Mouse (Mus musculus) large intestine, adult 2 months (tissue): ENCODE data around the gene Tas2r135. TPM values are rescaled to one million over a fixed set of nuclear protein-coding genes. Genes with fewer than 3 reads are reported as not detected.

Experiments
- DNase-seq: peaks from one replicate; pipeline ENCODE4 v3.0.0-alpha.2; 2012; ENCODE audit warnings: low read depth, low spot score
- WGBS: fragments of 180-500 bp; shearing (Covaris S2); methylation state at CpG from one replicate; pipeline ENCODE4 v1.1.7; 2018; 5-methylcytosine and 5-hydroxymethylcytosine counted together
- polyA plus RNA-seq: library from polyadenylated mRNA; depleted of rRNA; stranded (reverse); fragments of >200 nt; gene quantifications from 2 replicates; pipeline ENCODE4 v1.2.3, GENCODE M21; 2012; rRNA removed

The Tas2r135 gene
- not detected in 2 replicates for polyA plus RNA-seq

GRCm38 (mm10) chr6:42405134-42405533, at the start of gene Tas2r135:
Gene Tas2r135, plus strand, starts transcription at chr6:42405434.
- WGBS: 81% methylated on average over 2 of the region's 2 CpGs
- no peak for DNase-seq

DNA sequence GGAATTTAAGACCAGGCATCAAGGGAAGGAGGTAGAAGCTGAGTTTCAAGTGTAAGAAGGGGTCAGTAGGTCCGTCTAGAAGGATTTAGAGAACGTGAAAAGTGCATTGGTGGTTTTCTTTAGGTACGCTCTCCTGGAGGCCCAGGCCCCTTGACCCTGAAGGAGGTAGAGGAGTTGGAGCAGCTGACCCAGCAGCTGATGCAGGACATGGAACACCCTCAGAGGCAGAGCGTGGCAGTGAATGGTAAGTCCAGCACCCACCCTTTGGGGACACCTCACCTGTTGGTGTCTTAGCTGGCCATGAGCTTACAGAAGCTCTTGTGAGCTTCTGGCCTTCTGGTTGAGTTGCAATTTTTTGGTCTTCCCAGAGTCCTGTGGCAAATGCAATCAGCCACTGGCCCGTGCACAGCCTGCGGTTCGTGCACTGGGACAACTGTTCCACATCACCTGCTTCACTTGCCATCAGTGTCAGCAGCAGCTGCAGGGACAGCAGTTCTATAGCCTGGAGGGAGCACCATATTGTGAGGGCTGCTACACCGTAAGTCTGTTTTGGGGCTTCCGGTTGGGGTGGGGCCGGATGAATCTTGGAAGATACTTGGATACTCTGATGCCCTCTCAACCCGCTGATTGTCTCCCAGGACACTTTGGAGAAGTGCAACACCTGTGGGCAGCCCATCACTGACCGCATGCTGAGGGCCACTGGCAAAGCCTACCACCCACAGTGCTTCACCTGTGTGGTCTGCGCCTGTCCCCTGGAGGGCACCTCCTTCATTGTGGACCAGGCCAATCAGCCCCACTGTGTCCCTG, 49.2 kb upstream of the Tas2r135 start:
- 94% methylated on average over 13 of the region's 13 CpGs for WGBS

GRCm38 (mm10) chr6:42356913-42357312, 48.3 kb upstream of the Tas2r135 start:
- WGBS: 30% methylated on average over 5 of the region's 5 CpGs
- no peak for DNase-seq

More for the DNA sequence above, 49.2 kb upstream of the Tas2r135 start:
- DNase-seq: no peak

GRCm38 (mm10) chr6:42357901-42358300, 47.3 kb upstream of the Tas2r135 start:
- no peak for DNase-seq
- WGBS: 69% methylated on average over 6 of the region's 6 CpGs

DNA sequence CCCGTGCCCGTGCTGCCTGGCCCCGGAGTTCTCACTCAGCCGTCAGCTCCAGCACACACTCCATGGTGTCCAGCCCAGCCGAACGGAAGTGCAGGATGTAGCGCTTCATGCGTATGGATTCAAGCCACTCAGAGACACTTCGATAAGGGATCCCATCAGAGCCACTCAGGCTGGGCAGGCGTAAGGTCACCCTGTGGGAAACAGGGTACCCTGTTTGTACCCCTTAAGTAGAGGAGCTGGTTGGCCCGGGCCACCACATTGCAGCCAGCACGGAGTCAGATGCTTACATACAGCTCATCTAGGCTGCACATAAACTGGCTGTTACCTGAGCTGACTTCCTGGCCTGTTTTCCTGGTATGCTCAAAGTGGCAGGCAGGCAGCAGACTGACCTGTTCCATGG, 46.3 kb upstream of the Tas2r135 start:
- WGBS: 92% methylated on average over 12 of the region's 12 CpGs
- no peak for DNase-seq

DNA sequence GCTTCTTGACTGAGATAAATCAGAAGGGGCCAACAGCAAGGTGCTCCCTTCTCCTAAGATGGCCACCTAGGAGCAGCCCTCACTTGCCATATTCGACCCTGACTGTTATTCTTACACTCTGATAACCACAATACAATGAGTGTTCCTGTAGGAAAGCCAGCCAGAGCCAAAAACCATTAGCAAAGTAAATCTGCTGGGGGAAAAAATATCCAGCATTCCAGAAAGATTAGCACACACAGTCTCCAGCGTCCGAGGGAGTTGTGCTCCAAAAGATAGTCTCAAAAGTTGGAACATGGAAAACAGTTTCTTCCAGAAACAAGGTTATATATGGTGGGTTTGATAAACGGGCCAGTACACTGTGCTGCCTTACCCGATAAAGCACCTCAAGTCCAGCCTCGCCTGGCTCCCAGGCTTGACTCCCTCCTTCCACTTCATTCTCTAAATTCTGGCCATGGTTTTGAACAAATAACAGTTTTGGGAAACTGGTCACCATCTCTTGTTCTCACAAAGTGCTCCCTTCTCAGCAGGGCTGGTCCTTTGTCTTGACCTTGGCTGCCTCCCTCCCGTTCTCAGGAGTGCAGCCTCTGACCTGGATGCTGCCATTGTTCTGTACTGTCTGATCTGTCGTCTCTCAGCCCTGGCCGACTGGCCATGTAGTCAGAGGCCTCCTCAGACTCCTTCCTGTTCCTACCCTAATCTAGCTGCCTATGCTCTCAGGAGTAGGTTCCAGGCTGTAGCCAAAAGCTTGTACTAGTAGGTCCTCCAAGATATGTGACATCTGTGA, 45.7 kb upstream of the Tas2r135 start:
- DNase-seq: no peak
- 72% methylated on average over 9 of the region's 9 CpGs for WGBS

DNA sequence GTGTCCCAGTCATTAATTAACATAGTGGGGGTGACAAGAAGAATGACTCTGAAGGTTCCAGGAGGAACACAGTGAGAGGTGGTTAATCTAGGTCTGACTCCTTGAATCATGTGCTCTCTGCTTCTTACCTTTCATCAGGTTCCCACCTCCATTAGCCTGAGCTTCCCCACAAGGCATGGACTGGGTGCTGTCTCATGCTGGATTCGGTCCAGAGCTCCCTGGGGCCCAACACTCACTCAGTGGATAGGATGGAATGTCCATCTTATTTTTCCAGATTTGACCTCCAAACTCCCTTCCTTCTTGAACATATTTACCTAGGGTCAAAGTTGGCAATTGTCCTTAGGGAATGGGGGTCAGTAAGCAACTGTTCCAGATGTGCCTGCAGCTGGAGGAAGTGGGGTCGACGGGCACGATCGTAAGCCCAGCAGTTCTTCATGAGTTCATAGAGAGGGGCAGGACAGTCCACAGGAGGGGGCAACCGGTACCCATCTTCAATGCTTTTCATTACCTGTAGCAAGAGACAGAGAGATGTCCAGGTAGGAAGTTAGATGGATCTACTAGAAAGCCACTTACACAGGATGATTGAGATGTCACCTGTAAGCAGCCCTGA, 44.9 kb upstream of the Tas2r135 start:
- 89% methylated on average over 6 of the region's 6 CpGs for WGBS
- no peak for DNase-seq

DNA sequence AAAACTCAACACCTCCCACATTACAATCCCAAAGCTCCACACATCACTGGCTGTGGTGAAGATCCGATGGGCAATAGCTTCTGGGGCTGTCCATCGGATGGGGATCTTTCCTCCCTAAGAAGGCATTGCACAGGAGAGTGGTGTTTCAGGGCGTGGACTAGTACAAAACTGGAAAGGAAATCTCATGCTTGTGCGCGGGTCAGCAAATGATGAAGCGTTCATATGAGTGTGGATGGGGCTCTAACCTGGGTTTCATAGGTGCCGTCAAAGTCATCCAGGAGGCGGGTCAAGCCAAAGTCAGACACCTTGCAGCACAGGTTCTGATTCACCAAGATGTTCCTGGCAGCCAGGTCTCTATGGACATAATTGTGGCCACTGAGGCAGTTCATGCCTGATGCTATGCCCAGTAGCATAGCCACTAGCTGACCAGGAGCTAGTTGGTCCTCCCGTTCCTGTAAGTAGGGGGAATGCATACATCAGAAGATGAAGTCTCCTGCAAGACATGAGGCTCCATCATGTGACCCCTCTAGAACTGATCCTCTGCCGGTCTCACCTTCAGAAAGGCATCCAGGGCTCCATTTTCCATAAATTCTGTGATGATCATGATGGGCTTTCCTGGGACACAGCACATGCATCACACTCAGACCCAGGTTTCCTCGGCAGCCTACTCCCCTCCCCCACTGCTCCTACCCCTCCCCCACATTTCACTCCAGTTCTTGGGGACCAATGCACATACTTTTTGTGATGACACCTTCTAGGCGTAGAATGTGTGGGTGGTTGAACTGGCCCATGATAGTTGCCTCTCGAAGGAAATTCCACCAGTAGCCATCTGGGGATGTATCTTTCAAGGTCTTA, 44.0 kb upstream of the Tas2r135 start:
- WGBS: 91% methylated on average over 13 of the region's 13 CpGs
- DNase-seq: no peak

GRCm38 (mm10) chr6:42362074-42362473, 43.2 kb upstream of the Tas2r135 start:
- no peak for DNase-seq
- WGBS: 81% methylated on average over 1 of the region's 1 CpGs

- no peak for DNase-seq
- 100% methylated on average over 1 of the region's 1 CpGs for WGBS
Observed at GRCm38 (mm10) chr6:42362497-42362896, 42.7 kb upstream of the Tas2r135 start.

DNA sequence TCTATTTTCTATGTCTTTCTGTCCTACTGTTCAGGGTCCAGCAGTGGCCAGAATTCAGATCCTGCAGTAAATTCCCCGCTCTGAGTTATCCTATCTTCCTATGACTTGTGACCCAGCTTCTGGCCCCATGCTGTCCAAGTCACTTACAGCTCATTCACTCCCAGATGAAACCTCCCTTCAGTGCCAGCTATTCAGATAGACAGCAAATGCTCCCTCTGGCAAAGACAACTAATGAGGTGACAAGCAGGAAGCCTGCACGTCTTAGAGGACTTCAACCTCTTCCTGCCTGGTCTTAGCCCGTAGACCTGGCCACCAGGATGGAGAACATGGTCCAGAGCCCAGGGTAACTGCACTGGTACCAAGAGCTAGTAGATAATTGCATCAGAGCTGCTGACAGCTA, 42.3 kb upstream of the Tas2r135 start:
- DNase-seq: no peak
- 66% methylated on average over 3 of the region's 3 CpGs for WGBS

- no peak for DNase-seq
- 92% methylated on average over 4 of the region's 4 CpGs for WGBS
Observed at GRCm38 (mm10) chr6:42364066-42364465, 41.2 kb upstream of the Tas2r135 start.

- DNase-seq: no peak
- 93% methylated on average over 15 of the region's 15 CpGs for whole genome bisulfite sequencing
Observed at GRCm38 (mm10) chr6:42364607-42365006, 40.6 kb upstream of the Tas2r135 start.

- WGBS: 92% methylated on average over 6 of the region's 6 CpGs
- no peak for DNase-seq
Observed at GRCm38 (mm10) chr6:42365215-42365614, 40.0 kb upstream of the Tas2r135 start.

DNA sequence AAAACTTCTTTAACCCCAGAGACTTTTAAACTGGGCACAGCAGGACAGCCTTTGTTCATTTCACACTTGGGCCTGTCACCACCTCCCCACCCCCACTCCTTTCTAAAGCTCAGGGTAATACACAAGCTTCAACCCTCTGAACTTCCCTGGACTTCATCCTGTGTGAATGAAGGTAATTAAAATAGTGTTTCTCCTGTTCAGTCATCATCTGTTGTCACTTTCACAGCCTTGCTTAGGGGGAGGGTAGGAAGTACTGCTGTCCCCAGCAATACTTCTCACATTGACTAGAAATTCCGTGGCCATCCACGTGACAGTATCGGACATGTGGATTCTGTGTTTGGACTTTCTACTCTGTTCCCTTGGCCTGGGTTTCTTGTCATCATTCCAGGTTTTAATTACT, 35.4 kb upstream of the Tas2r135 start:
- no peak for DNase-seq
- WGBS: 15% methylated on average over 3 of the region's 3 CpGs

GRCm38 (mm10) chr6:42370630-42371363, 34.4 kb upstream of the Tas2r135 start:
- WGBS: 58% methylated on average over 4 of the region's 4 CpGs
- no peak for DNase-seq

DNA sequence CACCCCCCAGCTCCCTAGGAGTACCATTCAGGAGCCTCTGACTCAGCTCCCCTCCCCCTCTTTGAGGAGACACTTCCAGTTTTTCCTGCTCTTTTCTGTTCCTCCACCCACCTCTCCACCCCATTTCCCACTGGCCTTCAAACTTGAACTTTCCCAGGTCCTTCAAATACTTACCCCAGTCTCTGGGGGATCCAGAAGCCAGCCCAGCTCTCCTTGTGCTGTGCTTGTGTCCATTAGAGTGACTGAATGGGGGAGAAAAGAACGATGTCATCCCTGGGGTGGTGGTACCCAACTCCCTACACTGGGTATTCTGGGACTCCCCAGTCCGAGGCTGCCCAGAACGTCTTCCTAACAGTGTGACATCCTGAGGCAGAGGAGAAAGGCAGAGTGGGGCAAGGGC, 33.2 kb upstream of the Tas2r135 start:
- 32% methylated on average over 3 of the region's 3 CpGs for WGBS

GRCm38 (mm10) chr6:42372421-42372815, 32.8 kb upstream of the Tas2r135 start:
- no peak for DNase-seq

More for the DNA sequence above, 33.2 kb upstream of the Tas2r135 start:
- DNase-seq: no peak

More at GRCm38 (mm10) chr6:42372421-42372815, 32.8 kb upstream of the Tas2r135 start:
- WGBS: 42% methylated on average over 9 of the region's 9 CpGs
